Mouse (Mus musculus): ENCODE data around the gene Mgea5. TPM values are rescaled to one million over a fixed set of nuclear protein-coding genes. Genes with fewer than 3 reads are reported as not detected.

Mgea5 gene
- polyA plus RNA-seq, 1 experiment = 181 TPM

DNA sequence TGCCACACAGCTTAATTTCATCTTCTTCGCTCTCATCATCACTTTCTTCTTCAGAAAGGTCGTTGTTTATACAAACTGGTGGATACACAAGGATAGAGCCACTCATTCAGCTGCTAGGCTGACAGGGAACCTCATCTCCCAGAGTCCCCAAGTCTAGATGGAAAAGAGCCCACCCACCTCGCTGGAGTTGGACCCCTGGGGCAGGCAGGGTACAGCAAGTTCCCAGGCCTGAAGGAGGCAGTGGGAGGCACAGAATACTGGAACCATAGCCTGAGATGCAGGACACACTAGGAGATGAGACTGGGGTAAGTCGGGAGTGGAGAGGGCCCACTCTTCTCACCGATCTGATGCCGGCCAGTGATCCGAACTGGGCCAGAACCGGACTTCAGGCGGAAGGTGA, 35.4 kb downstream of the Mgea5 start:
- Histone ChIP-seq H3K9me3 (replicated peaks; ENCODE audit: control insufficient read depth, insufficient read depth, low read length, poor library complexity, severe bottlenecking) (no peaks in the 10 kb centered on the region), H3K27me3 (ENCODE audit: control insufficient read depth, insufficient read depth, low read length, poor library complexity, severe bottlenecking) (peaks cover 5% of the 10 kb centered on the region; the same call in 1 of the 2 replicates), H3K9ac (ENCODE audit: low read depth, poor library complexity, severe bottlenecking) (peak overlapping the region; percentile 90), H3K4me1 (ENCODE audit: control insufficient read depth, insufficient read depth, low read length) (peaks cover 3% of the 10 kb centered on the region), H3K36me3 (ENCODE audit: control insufficient read depth, insufficient read depth, low read length, poor library complexity, severe bottlenecking) (peaks cover 6% of the 10 kb centered on the region; the same call in 1 of the 2 replicates), H3K4me3 (ENCODE audit: low read depth, low read length) (peak overlapping the region; percentile 65), H3K27ac (ENCODE audit: insufficient read depth, low read length) (no peak overlapping the region)
- TF ChIP-seq EP300 (IDR thresholded peaks at IDR 0.05; ENCODE audit: insufficient read depth, low read depth, low read length) (no peak), POLR2A (IDR thresholded peaks at IDR 0.05; ENCODE audit: insufficient read depth, low read length) (no peak), CTCF (IDR thresholded peaks at IDR 0.05; ENCODE audit: low read depth, low read length) (no peak)

DNA sequence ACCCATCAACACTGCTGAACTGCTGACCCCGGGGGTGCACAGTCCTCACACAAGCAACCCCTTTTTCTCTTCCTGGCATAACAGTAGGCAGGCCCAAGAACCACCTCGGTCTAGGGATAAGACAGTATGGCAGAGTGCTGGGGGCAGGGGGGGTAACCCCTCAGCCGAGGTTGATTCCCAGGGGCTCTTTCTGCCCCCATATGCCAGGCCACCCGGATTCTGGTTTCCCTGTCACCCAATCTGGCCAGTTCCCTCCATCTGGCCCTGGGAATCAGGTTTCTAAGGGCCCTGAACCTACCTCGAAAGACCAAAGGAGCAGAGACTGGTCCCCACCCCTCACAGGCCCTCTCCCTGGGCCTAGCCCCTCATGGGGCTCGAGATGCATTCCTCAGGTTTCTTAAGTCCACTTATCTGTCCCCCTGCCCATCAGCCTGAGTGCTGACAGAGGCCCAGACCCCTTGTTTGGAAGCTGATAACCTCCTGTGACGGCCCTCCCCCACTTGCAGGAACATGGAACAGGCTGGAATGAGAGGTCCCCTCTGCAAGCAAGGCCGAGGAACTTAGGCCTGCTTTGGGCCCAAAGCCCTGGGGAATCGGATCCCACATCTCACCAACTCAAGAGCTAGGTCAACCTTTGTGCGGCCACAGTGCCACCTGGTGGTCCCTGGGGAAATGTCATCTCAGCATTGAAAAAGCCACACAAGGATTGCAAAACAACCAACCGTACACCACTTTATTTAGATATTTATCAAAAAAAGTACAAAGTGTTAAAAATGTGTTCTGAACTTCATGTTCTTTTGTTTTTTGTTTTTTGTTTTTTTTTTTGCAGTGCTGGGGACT, 36.4 kb downstream of the Mgea5 start:
- no peaks in the 10 kb centered on the region for H3K9me3 ChIP-seq (replicated peaks; ENCODE audit: control insufficient read depth, insufficient read depth, low read length, poor library complexity, severe bottlenecking)
- H3K36me3 ChIP-seq (ENCODE audit: control insufficient read depth, insufficient read depth, low read length, poor library complexity, severe bottlenecking) = peaks cover 6% of the 10 kb centered on the region; the same call in 1 of the 2 replicates
- H3K9ac ChIP-seq (ENCODE audit: low read depth, poor library complexity, severe bottlenecking) = peak overlapping the region; percentile 42
- TF ChIP-seq EP300 (IDR thresholded peaks at IDR 0.05; ENCODE audit: insufficient read depth, low read depth, low read length) (0 out of 2 replicates have a peak, but pooled peaks have one; percentile 11), POLR2A (IDR thresholded peaks at IDR 0.05; ENCODE audit: insufficient read depth, low read length) (no peak), CTCF (IDR thresholded peaks at IDR 0.05; ENCODE audit: low read depth, low read length) (peak; percentile 88)
- H3K27me3 ChIP-seq (ENCODE audit: control insufficient read depth, insufficient read depth, low read length, poor library complexity, severe bottlenecking) = peaks cover 11% of the 10 kb centered on the region
- no peak overlapping the region for H3K27ac ChIP-seq (ENCODE audit: insufficient read depth, low read length)
- H3K4me1 ChIP-seq (ENCODE audit: control insufficient read depth, insufficient read depth, low read length) = peaks cover 3% of the 10 kb centered on the region
- H3K4me3 ChIP-seq (ENCODE audit: low read depth, low read length) = no peak overlapping the region

DNA sequence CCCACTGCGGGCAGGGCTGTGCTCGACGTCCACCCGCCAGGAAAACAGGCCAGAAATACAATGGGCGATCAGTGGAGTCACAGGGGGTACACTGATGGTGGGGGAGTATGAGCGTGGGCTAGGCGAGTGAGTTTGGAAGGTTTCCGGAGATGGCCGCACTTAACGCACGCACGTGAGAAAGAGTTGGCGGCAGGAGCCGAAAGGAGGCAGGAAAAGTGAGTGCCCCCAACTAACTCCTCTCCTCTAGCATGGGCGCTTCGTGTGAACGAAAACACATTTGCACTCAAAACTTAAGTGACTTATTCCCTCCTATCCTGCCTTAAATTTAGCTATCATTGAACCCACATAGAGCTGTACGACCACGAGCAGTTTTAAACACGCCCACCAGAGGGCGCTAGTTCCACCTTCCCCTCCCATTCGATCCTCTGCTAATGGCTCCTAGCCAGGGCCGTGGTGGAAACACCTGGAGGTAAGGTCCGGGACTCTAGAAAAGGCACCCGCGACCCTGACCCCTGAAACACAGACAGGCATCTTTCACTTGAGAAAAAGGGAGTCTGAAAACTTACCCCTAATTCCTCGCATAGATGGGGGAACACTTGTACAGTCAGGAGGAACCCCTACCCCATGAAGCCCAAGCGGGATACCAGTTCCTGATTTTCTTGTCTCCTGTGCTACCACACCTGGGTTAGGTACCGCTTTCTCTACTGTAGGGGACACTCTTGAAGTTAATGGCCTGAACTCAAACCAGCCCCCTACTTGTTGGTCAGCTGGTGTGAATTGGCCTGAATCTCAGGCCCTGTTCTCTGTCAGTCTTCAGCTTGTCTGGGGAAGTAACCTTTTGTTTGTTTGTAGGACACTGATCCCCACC, 37.2 kb downstream of the Mgea5 start:
- H3K36me3 ChIP-seq (ENCODE audit: control insufficient read depth, insufficient read depth, low read length, poor library complexity, severe bottlenecking) = no peaks in the 10 kb centered on the region
- H3K27me3 ChIP-seq (ENCODE audit: control insufficient read depth, insufficient read depth, low read length, poor library complexity, severe bottlenecking) = peaks cover 19% of the 10 kb centered on the region
- peaks cover 3% of the 10 kb centered on the region for H3K4me1 ChIP-seq (ENCODE audit: control insufficient read depth, insufficient read depth, low read length)
- TF ChIP-seq EP300 (IDR thresholded peaks at IDR 0.05; ENCODE audit: insufficient read depth, low read depth, low read length) = no peak
- peak; percentile 92 for TF ChIP-seq CTCF (IDR thresholded peaks at IDR 0.05; ENCODE audit: low read depth, low read length)
- no peak overlapping the region for H3K4me3 ChIP-seq (ENCODE audit: low read depth, low read length)
- H3K27ac ChIP-seq (ENCODE audit: insufficient read depth, low read length) = no peak overlapping the region
- peak overlapping the region; percentile 42; the same call in 1 of the 2 replicates for H3K9ac ChIP-seq (ENCODE audit: low read depth, poor library complexity, severe bottlenecking)
- H3K9me3 ChIP-seq (replicated peaks; ENCODE audit: control insufficient read depth, insufficient read depth, low read length, poor library complexity, severe bottlenecking) = no peaks in the 10 kb centered on the region

DNA sequence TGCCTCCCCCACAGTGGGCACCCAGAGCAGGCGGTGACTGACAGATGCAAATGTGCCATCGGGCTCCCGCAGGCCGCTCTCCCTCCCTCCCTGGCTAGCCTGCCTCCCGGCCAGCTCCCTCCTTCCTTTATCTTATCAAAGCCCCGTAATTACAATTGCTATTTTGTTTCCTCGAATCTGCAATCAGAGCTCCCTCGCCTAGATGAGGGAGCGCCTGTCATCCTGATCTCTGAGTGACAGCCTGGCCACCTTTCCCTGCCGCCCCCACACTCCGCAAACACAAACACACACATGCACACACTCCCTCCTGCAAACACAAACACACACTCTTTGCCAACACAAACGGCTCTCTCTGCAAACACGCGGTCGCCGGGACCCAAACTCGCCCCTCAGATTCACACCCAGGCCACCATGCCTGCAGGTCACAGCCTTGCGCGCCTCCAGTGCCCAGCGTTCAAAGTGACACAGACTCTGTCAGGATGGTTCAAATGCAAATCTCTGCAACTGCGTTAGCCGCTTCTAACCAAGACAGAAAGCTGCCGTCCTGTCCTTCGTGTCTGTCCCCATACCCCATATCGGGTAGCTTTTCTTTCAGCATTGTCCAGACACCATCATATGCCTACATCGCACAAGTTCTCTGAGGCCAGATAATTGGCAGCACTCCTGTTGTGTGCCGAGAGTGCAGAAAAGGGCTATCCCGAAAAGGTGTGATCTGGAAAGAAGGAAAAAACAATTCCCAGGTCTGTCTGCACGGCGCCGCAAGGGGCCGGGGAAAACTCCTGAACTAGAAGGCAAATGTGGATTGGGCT, 38.1 kb downstream of the Mgea5 start:
- H3K27ac ChIP-seq (ENCODE audit: insufficient read depth, low read length) = no peak overlapping the region
- peaks cover 27% of the 10 kb centered on the region for H3K27me3 ChIP-seq (ENCODE audit: control insufficient read depth, insufficient read depth, low read length, poor library complexity, severe bottlenecking)
- H3K9me3 ChIP-seq (replicated peaks; ENCODE audit: control insufficient read depth, insufficient read depth, low read length, poor library complexity, severe bottlenecking) = no peaks in the 10 kb centered on the region
- peaks cover 3% of the 10 kb centered on the region for H3K4me1 ChIP-seq (ENCODE audit: control insufficient read depth, insufficient read depth, low read length)
- H3K36me3 ChIP-seq (ENCODE audit: control insufficient read depth, insufficient read depth, low read length, poor library complexity, severe bottlenecking) = no peaks in the 10 kb centered on the region
- TF ChIP-seq EP300 (IDR thresholded peaks at IDR 0.05; ENCODE audit: insufficient read depth, low read depth, low read length) = no peak
- TF ChIP-seq POLR2A (IDR thresholded peaks at IDR 0.05; ENCODE audit: insufficient read depth, low read length) = no peak
- H3K9ac ChIP-seq (ENCODE audit: low read depth, poor library complexity, severe bottlenecking) = no peak overlapping the region
- no peak overlapping the region; the same call in 1 of the 2 replicates for H3K4me3 ChIP-seq (ENCODE audit: low read depth, low read length)

DNA sequence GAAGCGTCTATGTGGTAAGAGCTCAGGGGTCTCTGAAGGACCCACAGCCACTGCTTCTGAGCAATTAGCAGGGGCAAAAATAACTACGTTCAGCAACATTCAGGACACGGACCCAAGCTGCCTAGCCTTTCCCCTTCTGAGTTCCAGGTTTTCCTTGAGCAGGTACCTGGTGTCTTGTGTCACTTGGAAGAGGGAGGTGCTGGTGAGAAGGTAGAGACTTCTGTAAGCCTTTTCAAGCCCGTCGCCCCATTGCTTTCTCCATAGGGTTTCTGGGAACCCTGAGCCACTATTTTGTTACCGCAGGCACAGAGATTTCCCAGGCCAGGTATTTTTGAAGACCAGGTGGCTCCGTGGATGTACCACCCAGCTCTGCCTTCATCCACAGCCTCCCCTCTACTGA, 40.0 kb downstream of the Mgea5 start:
- TF ChIP-seq POLR2A (IDR thresholded peaks at IDR 0.05; ENCODE audit: insufficient read depth, low read length) (no peak), EP300 (IDR thresholded peaks at IDR 0.05; ENCODE audit: insufficient read depth, low read depth, low read length) (no peak), CTCF (IDR thresholded peaks at IDR 0.05; ENCODE audit: low read depth, low read length) (no peak)
- Histone ChIP-seq H3K27me3 (ENCODE audit: control insufficient read depth, insufficient read depth, low read length, poor library complexity, severe bottlenecking) (peaks cover 33% of the 10 kb centered on the region), H3K9ac (ENCODE audit: low read depth, poor library complexity, severe bottlenecking) (no peak overlapping the region), H3K9me3 (replicated peaks; ENCODE audit: control insufficient read depth, insufficient read depth, low read length, poor library complexity, severe bottlenecking) (no peaks in the 10 kb centered on the region), H3K4me1 (ENCODE audit: control insufficient read depth, insufficient read depth, low read length) (peaks cover 3% of the 10 kb centered on the region), H3K27ac (ENCODE audit: insufficient read depth, low read length) (no peak overlapping the region), H3K36me3 (ENCODE audit: control insufficient read depth, insufficient read depth, low read length, poor library complexity, severe bottlenecking) (no peaks in the 10 kb centered on the region), H3K4me3 (ENCODE audit: low read depth, low read length) (no peak overlapping the region)
